Mouse (Mus musculus) retina, embryonic 14.5 days (tissue): ENCODE data around the gene Adamts4.

ENCODE experiments used
- DNase-seq: peaks from one replicate; pipeline ENCODE4 v3.0.0-alpha.2; 2015; ENCODE audit warnings: low spot score

Gene Adamts4

GRCm38 (mm10) chr1:171309321-171309720, 59.1 kb downstream of the Adamts4 start:
- DNase-seq: no peak
